ENCODE assay signal across 7 mouse cellular contexts in genomic region chr4:105109990-105110683, GRCm38 (mm10). TPM values are rescaled to one million over a fixed set of nuclear protein-coding genes. Genes with fewer than 3 reads are reported as not detected.
DNase-seq lines count a peak whose midpoint lies in the region; ATAC-seq lines count a peak whose summit lies in the region.

No protein-coding gene starts in this region.

- peak overlapping the region; percentile 20; the same call in 1 of the 2 replicates for H3K27ac ChIP-seq in neural tube, embryonic 11.5 days (ENCODE audit: low read depth, low read length)
- peak overlapping the region; percentile 83 for H3K27ac ChIP-seq in midbrain, embryonic 15.5 days

- ATAC-seq in neural tube, embryonic 11.5 days (ENCODE audit: insufficient read depth, low FRiP score, low TSS enrichment): peak; percentile 77
- peak; percentile 79 for ATAC-seq in midbrain, embryonic 15.5 days (replicated peaks)

- peaks cover 6% of the 10 kb centered on the region; the same call in 1 of the 2 replicates for H3K27me3 ChIP-seq in neural tube, embryonic 11.5 days (ENCODE audit: control insufficient read depth, insufficient read depth, low read length)
- no peaks in the 10 kb centered on the region; the same call in 1 of the 2 replicates for H3K27me3 ChIP-seq in midbrain, embryonic 15.5 days (replicated peaks)

- H3K4me2 ChIP-seq in neural tube, embryonic 11.5 days (ENCODE audit: low read depth): peak overlapping the region; percentile 93
- H3K4me2 ChIP-seq in midbrain, embryonic 15.5 days: peak overlapping the region; percentile 57

- H3K4me3 ChIP-seq in neural tube, embryonic 11.5 days (ENCODE audit: low read depth, low read length): peak overlapping the region; percentile 76
- H3K4me3 ChIP-seq in midbrain, embryonic 15.5 days: peak overlapping the region; percentile 65

- DNase-seq in neural tube, embryonic 11.5 days (ENCODE audit: low spot score): no peak
- DNase-seq in neural tube, embryonic 10.5 days (ENCODE audit: extremely low spot score, low spot score): no peak
- DNase-seq in cerebellum, postnatal 36 days: peak; percentile 52 to 59
- peak; percentile 20 for DNase-seq in gastrocnemius, postnatal 25 days
- peak; percentile 51 to 79 for DNase-seq in left cerebral cortex, postnatal 25 days (ENCODE audit: low spot score in 2 of 2)
- no peak for DNase-seq in adrenal gland, postnatal 25 days

- WGBS in neural tube, embryonic 11.5 days: 2% methylated on average over 23 of the region's 24 CpGs
- 2% methylated on average over 24 of the region's 24 CpGs for WGBS in midbrain, embryonic 15.5 days

- no peaks in the 10 kb centered on the region for H3K36me3 ChIP-seq in neural tube, embryonic 11.5 days (ENCODE audit: control insufficient read depth, insufficient read depth, low read length)
- H3K36me3 ChIP-seq in midbrain, embryonic 15.5 days (replicated peaks): no peaks in the 10 kb centered on the region

- H3K9me3 ChIP-seq in neural tube, embryonic 11.5 days (ENCODE audit: control insufficient read depth, low read length): no peaks in the 10 kb centered on the region
- no peaks in the 10 kb centered on the region for H3K9me3 ChIP-seq in midbrain, embryonic 15.5 days

- H3K9ac ChIP-seq in neural tube, embryonic 11.5 days (ENCODE audit: low read length): peak overlapping the region; percentile 79
- H3K9ac ChIP-seq in midbrain, embryonic 15.5 days: peak overlapping the region; percentile 71

- peaks cover 7% of the 10 kb centered on the region; the same call in 1 of the 2 replicates for H3K4me1 ChIP-seq in neural tube, embryonic 11.5 days (ENCODE audit: control insufficient read depth, insufficient read depth, low read length)
- peaks cover 24% of the 10 kb centered on the region for H3K4me1 ChIP-seq in midbrain, embryonic 15.5 days

- intact Hi-C loops in left cerebral cortex, postnatal 25 days (cut with DNase I): loop anchor here (2.0 kb wide), 1 partner anchor 75 kb away; no protein-coding TSS in a partner anchor

RNA-seq across cellular contexts. Expression of gene Prkaa2, which starts 0.4 kb away (rescaled TPM):
- polyA plus RNA-seq in neural tube, embryonic 11.5 days (2014; fragmentation: Nextera tagmentation; extraction: Ambion mirVana): 5.0 and 5.7 TPM in 2 replicates
- total RNA-seq in gastrocnemius, postnatal 25 days (2021): 100 to 1,000 TPM; 105 to 119 TPM
- total RNA-seq in left cerebral cortex, postnatal 25 days (2021): 10 to 100 TPM; 31.0 to 31.6 TPM
- 15.4 and 16.8 TPM in 2 replicates for polyA plus RNA-seq in midbrain, embryonic 15.5 days (2015; fragmentation: Nextera tagmentation; extraction: Ambion mirVana)
- total RNA-seq in adrenal gland, postnatal 25 days (2021): 11.7 and 13.2 TPM in 2 replicates

RNA-seq across cellular contexts. Expression of gene Plpp3, which starts 47.0 kb away (rescaled TPM):
- polyA plus RNA-seq in neural tube, embryonic 11.5 days (2014; fragmentation: Nextera tagmentation; extraction: Ambion mirVana): 48.3 and 48.9 TPM in 2 replicates
- total RNA-seq in gastrocnemius, postnatal 25 days (2021): 10 to 100 TPM; 43.7 to 50.2 TPM
- 100 to 1,000 TPM; 163 to 170 TPM for total RNA-seq in left cerebral cortex, postnatal 25 days (2021)
- 66.3 and 81.9 TPM in 2 replicates for polyA plus RNA-seq in midbrain, embryonic 15.5 days (2015; fragmentation: Nextera tagmentation; extraction: Ambion mirVana)
- total RNA-seq in adrenal gland, postnatal 25 days (2021): 340 and 406 TPM in 2 replicates

Comparison
In these comparisons a context has a peak if more than half of its experiments do, and no peak if none do; other contexts are left out.
1. DNase-seq: peak in cerebellum, postnatal 36 days (2 of 2), gastrocnemius, postnatal 25 days (single experiment) and left cerebral cortex, postnatal 25 days (2 of 2); none in neural tube, embryonic 11.5 days (single experiment), neural tube, embryonic 10.5 days (single experiment) and adrenal gland, postnatal 25 days (single experiment).